Mouse (Mus musculus): ENCODE data around the gene Gm813. TPM values are rescaled to one million over a fixed set of nuclear protein-coding genes. Genes with fewer than 3 reads are reported as not detected.

Gene Gm813
- polyA plus RNA-seq, 1 experiment: not detected

GRCm38 (mm10) chr16:58603831-58604230, 12.9 kb downstream of the Gm813 start:
- Histone ChIP-seq H3K4me1 (ENCODE audit: control insufficient read depth, insufficient read depth, low read length) (no peaks in the 10 kb centered on the region), H3K27ac (ENCODE audit: insufficient read depth, low read length) (no peak overlapping the region), H3K4me3 (replicated peaks; ENCODE audit: insufficient read depth, low read depth, low read length) (no peak overlapping the region), H3K27me3 (ENCODE audit: control insufficient read depth, insufficient read depth, low read length) (no peaks in the 10 kb centered on the region)
- 81% methylated on average over 2 of the region's 2 CpGs for WGBS
- no peak for TF ChIP-seq POLR2A (IDR thresholded peaks at IDR 0.05; ENCODE audit: borderline replicate concordance, insufficient read depth, low read length)
- no peak for TF ChIP-seq CTCF (IDR thresholded peaks at IDR 0.05; ENCODE audit: borderline replicate concordance, insufficient read depth, low read depth, low read length)
- DNase-seq: no peak

GRCm38 (mm10) chr16:58600846-58601245, 15.9 kb downstream of the Gm813 start:
- H3K4me1 ChIP-seq (ENCODE audit: control insufficient read depth, insufficient read depth, low read length): no peaks in the 10 kb centered on the region
- H3K4me3 ChIP-seq (replicated peaks; ENCODE audit: insufficient read depth, low read depth, low read length): no peak overlapping the region
- TF ChIP-seq CTCF (IDR thresholded peaks at IDR 0.05; ENCODE audit: borderline replicate concordance, insufficient read depth, low read depth, low read length) (no peak), POLR2A (IDR thresholded peaks at IDR 0.05; ENCODE audit: borderline replicate concordance, insufficient read depth, low read length) (no peak)
- H3K27me3 ChIP-seq (ENCODE audit: control insufficient read depth, insufficient read depth, low read length): no peaks in the 10 kb centered on the region
- H3K27ac ChIP-seq (ENCODE audit: insufficient read depth, low read length): no peak overlapping the region
- peak; percentile 31 to 74 for DNase-seq
- WGBS: 29% methylated on average over 6 of the region's 6 CpGs

- no peak for DNase-seq
- H3K4me3 ChIP-seq (replicated peaks; ENCODE audit: insufficient read depth, low read depth, low read length): no peak overlapping the region
- no peaks in the 10 kb centered on the region for H3K27me3 ChIP-seq (ENCODE audit: control insufficient read depth, insufficient read depth, low read length)
- no peaks in the 10 kb centered on the region for H3K4me1 ChIP-seq (ENCODE audit: control insufficient read depth, insufficient read depth, low read length)
- WGBS: 75% methylated on average over 3 of the region's 3 CpGs
- no peak overlapping the region for H3K27ac ChIP-seq (ENCODE audit: insufficient read depth, low read length)
- TF ChIP-seq POLR2A (IDR thresholded peaks at IDR 0.05; ENCODE audit: borderline replicate concordance, insufficient read depth, low read length) (no peak), CTCF (IDR thresholded peaks at IDR 0.05; ENCODE audit: borderline replicate concordance, insufficient read depth, low read depth, low read length) (no peak)
Measured at GRCm38 (mm10) chr16:58591299-58591698, 25.5 kb downstream of the Gm813 start.

- TF ChIP-seq POLR2A (IDR thresholded peaks at IDR 0.05; ENCODE audit: borderline replicate concordance, insufficient read depth, low read length): no peak
- TF ChIP-seq CTCF (IDR thresholded peaks at IDR 0.05; ENCODE audit: borderline replicate concordance, insufficient read depth, low read depth, low read length): no peak
- no peak for DNase-seq
- Histone ChIP-seq H3K27ac (ENCODE audit: insufficient read depth, low read length) (no peak overlapping the region), H3K4me3 (replicated peaks; ENCODE audit: insufficient read depth, low read depth, low read length) (no peak overlapping the region), H3K4me1 (ENCODE audit: control insufficient read depth, insufficient read depth, low read length) (no peaks in the 10 kb centered on the region), H3K27me3 (ENCODE audit: control insufficient read depth, insufficient read depth, low read length) (no peaks in the 10 kb centered on the region)
Measured at GRCm38 (mm10) chr16:58589444-58589843, 27.3 kb downstream of the Gm813 start.

- H3K27ac ChIP-seq (ENCODE audit: insufficient read depth, low read length): no peak overlapping the region
- WGBS: 91% methylated on average over 6 of the region's 6 CpGs
- no peaks in the 10 kb centered on the region for H3K27me3 ChIP-seq (ENCODE audit: control insufficient read depth, insufficient read depth, low read length)
- no peak for DNase-seq
- TF ChIP-seq POLR2A (IDR thresholded peaks at IDR 0.05; ENCODE audit: borderline replicate concordance, insufficient read depth, low read length) (no peak), CTCF (IDR thresholded peaks at IDR 0.05; ENCODE audit: borderline replicate concordance, insufficient read depth, low read depth, low read length) (no peak)
- H3K4me3 ChIP-seq (replicated peaks; ENCODE audit: insufficient read depth, low read depth, low read length): no peak overlapping the region
- H3K4me1 ChIP-seq (ENCODE audit: control insufficient read depth, insufficient read depth, low read length): no peaks in the 10 kb centered on the region
Measured at GRCm38 (mm10) chr16:58573949-58574722, 42.6 kb downstream of the Gm813 start.

- Histone ChIP-seq H3K4me3 (replicated peaks; ENCODE audit: insufficient read depth, low read depth, low read length) (no peak overlapping the region), H3K27me3 (ENCODE audit: control insufficient read depth, insufficient read depth, low read length) (no peaks in the 10 kb centered on the region), H3K4me1 (ENCODE audit: control insufficient read depth, insufficient read depth, low read length) (no peaks in the 10 kb centered on the region), H3K27ac (ENCODE audit: insufficient read depth, low read length) (no peak overlapping the region)
- TF ChIP-seq POLR2A (IDR thresholded peaks at IDR 0.05; ENCODE audit: borderline replicate concordance, insufficient read depth, low read length): no peak
- no peak for TF ChIP-seq CTCF (IDR thresholded peaks at IDR 0.05; ENCODE audit: borderline replicate concordance, insufficient read depth, low read depth, low read length)
- no peak for DNase-seq
Measured at GRCm38 (mm10) chr16:58570694-58571264, 46.0 kb downstream of the Gm813 start.

Other genes with a start within 250 kb of the Gm813 start
- 17.0 and 17.1 TPM in 2 replicates for gene Dcbld2, start 208.5 kb downstream of the Gm813 start, polyA plus RNA-seq (2012; rRNA removed)
- 23.9 and 25.3 TPM in 2 replicates for gene St3gal6, start 92.7 kb downstream of the Gm813 start, polyA plus RNA-seq (2012; rRNA removed)
- gene E330017A01Rik, start 21.8 kb upstream of the Gm813 start, polyA plus RNA-seq (2012; rRNA removed): not detected in 2 replicates
- 40.9 and 44.4 TPM in 2 replicates for gene Cpox, start 53.3 kb upstream of the Gm813 start, polyA plus RNA-seq (2012; rRNA removed)
- gene Gpr15, start 102.1 kb upstream of the Gm813 start, polyA plus RNA-seq (2012; rRNA removed): 0.06 TPM in 1 of 2 replicates, not detected in the other
- 134 and 137 TPM in 2 replicates for gene Cldnd1, start 110.9 kb upstream of the Gm813 start, polyA plus RNA-seq (2012; rRNA removed)
- not detected in 2 replicates for gene Olfr172, start 146.2 kb upstream of the Gm813 start, polyA plus RNA-seq (2012; rRNA removed)
- gene Olfr173, start 183.3 kb upstream of the Gm813 start, polyA plus RNA-seq (2012; rRNA removed): not detected in 2 replicates
- gene Olfr175-ps1, start 209.8 kb upstream of the Gm813 start, polyA plus RNA-seq (2012; rRNA removed): not detected in 2 replicates

Data from cerebellum, adult 2 months (tissue).